Mouse (Mus musculus): ENCODE results near the gene L3mbtl1. TPM values are rescaled to one million over a fixed set of nuclear protein-coding genes. Genes with fewer than 3 reads are reported as not detected.

L3mbtl1 gene
- polyA plus RNA-seq, 1 experiment from 2014 or later, result 0.07 TPM

- Histone ChIP-seq H3K27ac (ENCODE audit: low read depth) (peak overlapping the region; percentile 99), H3K4me3 (ENCODE audit: low read depth, low read length) (peak overlapping the region; percentile 81), H3K27me3 (replicated peaks; ENCODE audit: control insufficient read depth, insufficient read depth, low read length) (peaks cover 3% of the 10 kb centered on the region; the same call in 1 of the 2 replicates), H3K4me1 (replicated peaks; ENCODE audit: control insufficient read depth, insufficient read depth, low read length) (peaks cover 9% of the 10 kb centered on the region; the same call in 1 of the 2 replicates), H3K4me2 (ENCODE audit: low read length) (peak overlapping the region; percentile 86), H3K9ac (ENCODE audit: low read length) (peak overlapping the region; percentile 100), H3K36me3 (ENCODE audit: control insufficient read depth, insufficient read depth, low read length) (peaks cover 44% of the 10 kb centered on the region), H3K9me3 (ENCODE audit: control insufficient read depth, low read length) (no peaks in the 10 kb centered on the region)
- ATAC-seq (replicated peaks; ENCODE audit: low FRiP score, low TSS enrichment, low read depth) (peak; percentile 44), DNase-seq (ENCODE audit: low spot score) (peak; percentile 84)
- under 1% methylated on average over 100 of the region's 103 CpGs for WGBS
These were observed 11.3 kb upstream of the L3mbtl1 start for GRCm38 (mm10) chr2:162931674-162932650.

- H3K27me3 ChIP-seq (replicated peaks; ENCODE audit: control insufficient read depth, insufficient read depth, low read length), result peaks cover 3% of the 10 kb centered on the region; the same call in 1 of the 2 replicates
- H3K9me3 ChIP-seq (ENCODE audit: control insufficient read depth, low read length), result no peaks in the 10 kb centered on the region
- H3K9ac ChIP-seq (ENCODE audit: low read length), result peak overlapping the region; percentile 100
- H3K4me3 ChIP-seq (ENCODE audit: low read depth, low read length), result peak overlapping the region; percentile 81
- peak; percentile 58 for DNase-seq (ENCODE audit: low spot score)
- no peak for ATAC-seq (replicated peaks; ENCODE audit: low FRiP score, low TSS enrichment, low read depth)
- peaks cover 51% of the 10 kb centered on the region for H3K36me3 ChIP-seq (ENCODE audit: control insufficient read depth, insufficient read depth, low read length)
- no peak overlapping the region for H3K27ac ChIP-seq (ENCODE audit: low read depth)
- WGBS, result 41% methylated on average over 4 of the region's 4 CpGs
- peaks cover 9% of the 10 kb centered on the region; the same call in 1 of the 2 replicates for H3K4me1 ChIP-seq (replicated peaks; ENCODE audit: control insufficient read depth, insufficient read depth, low read length)
- H3K4me2 ChIP-seq (ENCODE audit: low read length), result peak overlapping the region; percentile 86
These were observed 10.6 kb upstream of the L3mbtl1 start for GRCm38 (mm10) chr2:162932706-162933105.

- WGBS, result 90% methylated on average over 19 of the region's 19 CpGs
- DNase-seq (ENCODE audit: low spot score) (no peak), ATAC-seq (replicated peaks; ENCODE audit: low FRiP score, low TSS enrichment, low read depth) (no peak)
- Histone ChIP-seq H3K4me3 (ENCODE audit: low read depth, low read length) (no peak overlapping the region), H3K4me2 (ENCODE audit: low read length) (no peak overlapping the region), H3K9ac (ENCODE audit: low read length) (no peak overlapping the region), H3K27me3 (replicated peaks; ENCODE audit: control insufficient read depth, insufficient read depth, low read length) (no peaks in the 10 kb centered on the region), H3K4me1 (replicated peaks; ENCODE audit: control insufficient read depth, insufficient read depth, low read length) (peaks cover 9% of the 10 kb centered on the region; the same call in 1 of the 2 replicates), H3K36me3 (ENCODE audit: control insufficient read depth, insufficient read depth, low read length) (peaks cover 68% of the 10 kb centered on the region), H3K27ac (ENCODE audit: low read depth) (no peak overlapping the region), H3K9me3 (ENCODE audit: control insufficient read depth, low read length) (no peaks in the 10 kb centered on the region)
These were observed 8.9 kb upstream of the L3mbtl1 start for GRCm38 (mm10) chr2:162934421-162934820.

GRCm38 (mm10) chr2:162935700-162936099 is 7.6 kb upstream of the L3mbtl1 start:
- WGBS, result 95% methylated on average over 3 of the region's 3 CpGs
- H3K36me3 ChIP-seq (ENCODE audit: control insufficient read depth, insufficient read depth, low read length), result peaks cover 80% of the 10 kb centered on the region
- peaks cover 7% of the 10 kb centered on the region; the same call in 1 of the 2 replicates for H3K4me1 ChIP-seq (replicated peaks; ENCODE audit: control insufficient read depth, insufficient read depth, low read length)
- no peak overlapping the region for H3K27ac ChIP-seq (ENCODE audit: low read depth)
- no peak overlapping the region for H3K4me2 ChIP-seq (ENCODE audit: low read length)
- H3K9me3 ChIP-seq (ENCODE audit: control insufficient read depth, low read length), result no peaks in the 10 kb centered on the region
- no peaks in the 10 kb centered on the region for H3K27me3 ChIP-seq (replicated peaks; ENCODE audit: control insufficient read depth, insufficient read depth, low read length)
- no peak overlapping the region for H3K4me3 ChIP-seq (ENCODE audit: low read depth, low read length)
- H3K9ac ChIP-seq (ENCODE audit: low read length), result no peak overlapping the region
- ATAC-seq (replicated peaks; ENCODE audit: low FRiP score, low TSS enrichment, low read depth), result no peak
- no peak for DNase-seq (ENCODE audit: low spot score)

- Histone ChIP-seq H3K4me3 (ENCODE audit: low read depth, low read length) (no peak overlapping the region), H3K4me2 (ENCODE audit: low read length) (no peak overlapping the region), H3K9me3 (ENCODE audit: control insufficient read depth, low read length) (no peaks in the 10 kb centered on the region), H3K4me1 (replicated peaks; ENCODE audit: control insufficient read depth, insufficient read depth, low read length) (no peaks in the 10 kb centered on the region; the same call in 1 of the 2 replicates), H3K36me3 (ENCODE audit: control insufficient read depth, insufficient read depth, low read length) (peaks cover 63% of the 10 kb centered on the region), H3K27me3 (replicated peaks; ENCODE audit: control insufficient read depth, insufficient read depth, low read length) (peaks cover 19% of the 10 kb centered on the region), H3K27ac (ENCODE audit: low read depth) (no peak overlapping the region), H3K9ac (ENCODE audit: low read length) (no peak overlapping the region)
- ATAC-seq (replicated peaks; ENCODE audit: low FRiP score, low TSS enrichment, low read depth), result no peak
- 78% methylated on average over 1 of the region's 1 CpGs for WGBS
- no peak for DNase-seq (ENCODE audit: low spot score)
These were observed 3.7 kb upstream of the L3mbtl1 start for GRCm38 (mm10) chr2:162939562-162939961.

GRCm38 (mm10) chr2:162943931-162944330 is 659 bp downstream of the L3mbtl1 start:
- no peaks in the 10 kb centered on the region for H3K9me3 ChIP-seq (ENCODE audit: control insufficient read depth, low read length)
- WGBS, result 4% methylated on average over 11 of the region's 11 CpGs

GRCm38 (mm10) chr2:162946964-162947363 is 3.7 kb downstream of the L3mbtl1 start:
- Histone ChIP-seq H3K4me3 (ENCODE audit: low read depth, low read length) (no peak overlapping the region), H3K27me3 (replicated peaks; ENCODE audit: control insufficient read depth, insufficient read depth, low read length) (peaks cover 16% of the 10 kb centered on the region), H3K4me2 (ENCODE audit: low read length) (no peak overlapping the region), H3K27ac (ENCODE audit: low read depth) (no peak overlapping the region), H3K36me3 (ENCODE audit: control insufficient read depth, insufficient read depth, low read length) (no peaks in the 10 kb centered on the region), H3K9me3 (ENCODE audit: control insufficient read depth, low read length) (no peaks in the 10 kb centered on the region), H3K9ac (ENCODE audit: low read length) (no peak overlapping the region), H3K4me1 (replicated peaks; ENCODE audit: control insufficient read depth, insufficient read depth, low read length) (no peaks in the 10 kb centered on the region; the same call in 1 of the 2 replicates)
- no peak for ATAC-seq (replicated peaks; ENCODE audit: low FRiP score, low TSS enrichment, low read depth)
- DNase-seq (ENCODE audit: low spot score), result no peak
- 83% methylated on average over 5 of the region's 5 CpGs for WGBS

More at GRCm38 (mm10) chr2:162943931-162944330, 659 bp downstream of the L3mbtl1 start:
- no peak for DNase-seq (ENCODE audit: low spot score)
- H3K4me1 ChIP-seq (replicated peaks; ENCODE audit: control insufficient read depth, insufficient read depth, low read length), result no peaks in the 10 kb centered on the region; the same call in 1 of the 2 replicates
- H3K4me2 ChIP-seq (ENCODE audit: low read length), result peak overlapping the region; percentile 99
- H3K27ac ChIP-seq (ENCODE audit: low read depth), result no peak overlapping the region
- peaks cover 21% of the 10 kb centered on the region for H3K36me3 ChIP-seq (ENCODE audit: control insufficient read depth, insufficient read depth, low read length)
- H3K4me3 ChIP-seq (ENCODE audit: low read depth, low read length), result peak overlapping the region; percentile 53
- no peak overlapping the region for H3K9ac ChIP-seq (ENCODE audit: low read length)
- ATAC-seq (replicated peaks; ENCODE audit: low FRiP score, low TSS enrichment, low read depth), result no peak
- peaks cover 19% of the 10 kb centered on the region for H3K27me3 ChIP-seq (replicated peaks; ENCODE audit: control insufficient read depth, insufficient read depth, low read length)

- WGBS, result 39% methylated on average over 15 of the region's 15 CpGs
- H3K9me3 ChIP-seq (ENCODE audit: control insufficient read depth, low read length), result no peaks in the 10 kb centered on the region
- no peak overlapping the region for H3K9ac ChIP-seq (ENCODE audit: low read length)
- no peaks in the 10 kb centered on the region for H3K36me3 ChIP-seq (ENCODE audit: control insufficient read depth, insufficient read depth, low read length)
- DNase-seq (ENCODE audit: low spot score) (no peak), ATAC-seq (replicated peaks; ENCODE audit: low FRiP score, low TSS enrichment, low read depth) (peak; percentile 51; the same call in 1 of the 2 replicates)
- H3K4me1 ChIP-seq (replicated peaks; ENCODE audit: control insufficient read depth, insufficient read depth, low read length), result no peaks in the 10 kb centered on the region; the same call in 1 of the 2 replicates
- H3K27me3 ChIP-seq (replicated peaks; ENCODE audit: control insufficient read depth, insufficient read depth, low read length), result peaks cover 13% of the 10 kb centered on the region
- peak overlapping the region; percentile 12 for H3K4me2 ChIP-seq (ENCODE audit: low read length)
- no peak overlapping the region for H3K27ac ChIP-seq (ENCODE audit: low read depth)
- no peak overlapping the region for H3K4me3 ChIP-seq (ENCODE audit: low read depth, low read length)
These were observed 4.5 kb downstream of the L3mbtl1 start for GRCm38 (mm10) chr2:162947736-162948135.

All from intestine, embryonic 14.5 days (tissue).